Mouse (Mus musculus) heart, postnatal 0 days (tissue): ENCODE results near the gene Pck2. TPM values are rescaled to one million over a fixed set of nuclear protein-coding genes. Genes with fewer than 3 reads are reported as not detected.
A peak's percentile ranks its signal among the peaks of the same experiment; 100 is the strongest.

Source experiments
- ATAC-seq: fragments of 200-750 bp; cut with Nextera tagmentation; 2 replicates; pipeline ENCODE4 v1.8.0; 2017; ENCODE audit warnings: low read depth, moderate number of reproducible peaks, moderate library complexity; ENCODE audit not compliant: insufficient read depth
- DNase-seq: peaks from one replicate; pipeline ENCODE4 v3.0.0-alpha.2; 2016; ENCODE audit warnings: low spot score
- H3K27ac ChIP-seq: fragments of 300-500 bp; sonication (generic); 2 replicates; pipeline ENCODE4 v1.5.1; 2014; ENCODE audit warnings: low read depth, mild to moderate bottlenecking
- H3K27me3 ChIP-seq: fragments of 300-500 bp; sonication (generic); 2 replicates; pipeline ENCODE4 v1.6.1; 2014; ENCODE audit warnings: low read length, mixed read lengths; ENCODE audit not compliant: control insufficient read depth, insufficient read depth
- H3K36me3 ChIP-seq: fragments of 300-500 bp; sonication (generic); replicated peaks from 2 replicates; pipeline ENCODE4 v1.6.1; 2014; ENCODE audit warnings: low read length, mixed read lengths; ENCODE audit not compliant: control insufficient read depth, insufficient read depth
- H3K4me1 ChIP-seq: fragments of 300-500 bp; sonication (generic); 2 replicates; pipeline ENCODE4 v1.6.1; 2014; ENCODE audit warnings: antibody characterized with exemption; ENCODE audit not compliant: control insufficient read depth, insufficient read depth
- H3K4me2 ChIP-seq: fragments of 300-500 bp; sonication (generic); 2 replicates; pipeline ENCODE4 v1.6.1; 2014; ENCODE audit warnings: low read depth, mild to moderate bottlenecking, low read length, moderate library complexity
- H3K4me3 ChIP-seq: fragments of 300-500 bp; sonication (generic); 2 replicates; pipeline ENCODE4 v1.5.1; 2014; ENCODE audit warnings: low read depth, low read length
- H3K9ac ChIP-seq: fragments of 300-500 bp; sonication (generic); replicated peaks from 2 replicates; pipeline ENCODE4 v1.6.1; 2014; ENCODE audit warnings: low read depth, low read length, mixed read lengths
- H3K9me3 ChIP-seq: fragments of 300-500 bp; sonication (generic); replicated peaks from 2 replicates; pipeline ENCODE4 v1.6.1; 2016; ENCODE audit warnings: low read length; ENCODE audit not compliant: control insufficient read depth
- CTCF ChIP-seq: IDR thresholded peaks from 2 replicates; pipeline ENCODE4 v1.5.1; 2016; ENCODE audit warnings: antibody characterized with exemption, control low read depth, low read depth
- EP300 ChIP-seq: IDR thresholded peaks from 2 replicates; pipeline ENCODE4 v1.6.1; 2016; ENCODE audit warnings: antibody characterized with exemption, low read depth
- WGBS: fragments of 180-500 bp; shearing (Covaris S2); extraction: QIAGEN DNeasy Blood & Tissue Kit; methylation state at CpG from one replicate; pipeline ENCODE4 v1.1.7; 2014; 5-methylcytosine and 5-hydroxymethylcytosine counted together
- polyA plus RNA-seq: library from polyadenylated mRNA; unstranded; fragments of >200 nt; fragmentation: Nextera tagmentation; extraction: Ambion mirVana; gene quantifications from 2 replicates; pipeline ENCODE4 v1.2.1, GENCODE M21; 2015
- total RNA-seq: library from RNA; depleted of rRNA; stranded (reverse); fragments of >200 nt; gene quantifications from 2 replicates; pipeline ENCODE4 v1.2.3, GENCODE M21; 2014; ENCODE audit warnings: low replicate concordance

Gene Pck2
- total and polyA plus RNA-seq, 2 experiments from 2014 or later = 22.6 to 85.2 TPM

DNA sequence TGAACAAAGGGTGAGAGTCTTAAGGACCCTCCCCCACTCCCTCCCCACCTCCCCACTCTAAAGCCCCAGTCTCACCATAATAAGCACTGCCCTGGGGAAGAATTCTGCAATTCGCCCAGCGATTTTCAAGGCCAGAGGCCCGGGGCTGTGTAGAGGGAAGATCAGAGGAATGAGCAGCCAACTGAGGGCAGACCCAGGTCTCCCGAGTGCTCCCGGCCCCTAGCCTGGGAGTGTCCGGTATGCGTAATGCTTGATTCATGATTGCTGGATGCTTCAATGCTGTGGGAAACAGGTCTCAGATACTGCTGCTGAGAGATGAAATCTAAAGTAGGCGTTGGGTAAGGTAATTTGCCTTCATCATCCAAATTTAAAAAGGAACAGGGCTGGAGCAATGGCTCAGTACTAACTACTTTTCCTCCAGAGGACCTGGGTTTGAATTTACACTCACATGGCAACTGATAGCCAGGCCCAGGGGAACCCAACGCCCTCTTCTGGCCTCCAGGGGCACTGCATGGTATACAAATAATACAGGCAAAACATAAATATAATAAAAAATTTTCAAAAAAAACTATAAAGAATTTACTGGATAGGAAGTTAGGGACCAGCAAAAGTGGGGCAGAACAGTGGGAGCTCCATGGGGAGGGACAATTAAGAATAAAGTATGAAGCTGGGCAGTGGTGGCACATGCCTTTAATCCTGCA is 42.1 kb downstream of the Pck2 start:
- Histone ChIP-seq H3K9ac (no peak overlapping the region), H3K4me2 (no peak overlapping the region), H3K4me3 (no peak overlapping the region), H3K27me3 (no peaks in the 10 kb centered on the region), H3K4me1 (peaks cover 20% of the 10 kb centered on the region; the same call in 1 of the 2 replicates), H3K27ac (no peak overlapping the region), H3K9me3 (no peaks in the 10 kb centered on the region), H3K36me3 (peaks cover 27% of the 10 kb centered on the region)
- no peak for ATAC-seq
- no peak for TF ChIP-seq EP300
- no peak for TF ChIP-seq CTCF
- no peak for DNase-seq
- WGBS = 76% methylated on average over 9 of the region's 9 CpGs

DNA sequence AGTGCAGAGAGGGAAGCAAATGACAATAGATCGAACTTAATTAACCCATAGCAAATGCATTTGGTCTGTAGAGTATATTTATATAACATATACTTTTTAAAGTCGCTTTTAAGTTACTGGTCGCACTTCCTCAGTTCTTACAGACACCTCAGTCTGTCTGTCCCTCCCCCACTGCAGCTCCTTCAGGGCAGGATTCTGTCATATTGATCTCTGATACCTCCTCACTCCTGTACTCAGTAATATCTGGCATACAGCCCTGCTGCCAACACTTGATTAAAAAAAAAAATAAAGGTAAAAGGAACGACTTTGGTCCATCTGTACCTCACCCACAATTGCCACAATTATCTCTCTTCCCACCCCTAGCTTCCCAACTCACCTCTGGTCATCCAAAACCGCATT is 44.2 kb downstream of the Pck2 start:
- Histone ChIP-seq H3K4me3 (peak overlapping the region; percentile 77), H3K4me1 (peaks cover 12% of the 10 kb centered on the region; the same call in 1 of the 2 replicates), H3K36me3 (peaks cover 39% of the 10 kb centered on the region), H3K4me2 (peak overlapping the region; percentile 96), H3K27ac (peak overlapping the region; percentile 81; the same call in 1 of the 2 replicates), H3K9me3 (no peaks in the 10 kb centered on the region), H3K27me3 (no peaks in the 10 kb centered on the region), H3K9ac (peak overlapping the region; percentile 67)
- ATAC-seq (no peak), DNase-seq (no peak)
- TF ChIP-seq CTCF (no peak), EP300 (no peak)
- WGBS = 48% methylated on average over 5 of the region's 5 CpGs

DNA sequence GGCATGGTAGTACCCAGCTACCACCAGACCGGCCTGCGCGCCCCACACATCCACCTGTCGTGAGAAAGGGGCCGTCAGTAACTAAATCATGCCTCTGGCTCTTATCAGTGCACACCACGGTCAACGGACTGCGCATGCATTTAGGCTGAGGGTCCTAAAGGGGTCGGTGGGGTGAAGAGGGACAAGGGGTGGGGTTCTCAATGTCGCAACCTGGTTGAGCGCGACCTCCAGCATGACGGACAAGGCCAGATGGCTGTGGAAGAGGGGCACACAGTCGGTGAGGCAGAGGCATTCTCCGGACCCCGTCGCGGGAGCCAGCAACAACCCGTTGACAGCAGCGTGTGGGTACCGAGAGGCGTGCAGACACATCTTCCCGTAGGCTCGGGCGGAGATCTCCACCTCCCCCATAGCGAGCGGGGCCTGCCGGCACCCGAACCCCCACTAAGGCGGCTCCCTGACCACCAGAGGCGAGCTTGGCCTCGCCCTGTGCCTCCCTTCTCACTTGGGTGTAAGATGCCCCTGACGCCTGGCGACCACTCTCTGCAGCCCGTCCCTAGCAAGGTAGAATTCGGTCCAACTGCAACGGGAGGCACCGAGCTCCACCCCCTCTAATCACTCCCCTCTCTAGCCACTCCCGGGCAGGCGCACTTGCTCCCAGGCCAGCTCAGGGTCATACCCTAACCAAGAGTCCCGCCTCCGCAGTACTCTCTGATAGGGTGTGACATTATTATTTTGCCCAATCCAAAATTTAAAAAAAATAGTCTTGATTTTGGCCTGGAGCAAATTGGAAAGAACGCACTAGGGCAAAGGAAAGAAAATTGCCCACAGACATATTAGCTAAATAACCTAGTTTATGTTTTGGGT is 44.9 kb downstream of the Pck2 start, which contains the start of gene Emc9:
Emc9 (minus strand) TSS at position 601 of the 864 bp plus-strand sequence.
- peak within 1 kb of the TSS; percentile 81 for H3K27ac ChIP-seq
- H3K4me2 ChIP-seq = peak within 1 kb of the TSS; percentile 96
- DNase-seq (peak; percentile 76), ATAC-seq (peak; percentile 91)
- no peaks in the 10 kb centered on the region for H3K9me3 ChIP-seq
- 2% methylated on average over 43 of the region's 43 CpGs for WGBS
- H3K27me3 ChIP-seq = no peaks in the 10 kb centered on the region
- peak within 1 kb of the TSS; percentile 67 for H3K9ac ChIP-seq
- peaks cover 11% of the 10 kb centered on the region; the same call in 1 of the 2 replicates for H3K4me1 ChIP-seq
- peak within 1 kb of the TSS; percentile 77 for H3K4me3 ChIP-seq
- TF ChIP-seq EP300 (no peak), CTCF (no peak)
- H3K36me3 ChIP-seq = peaks cover 35% of the 10 kb centered on the region

DNA sequence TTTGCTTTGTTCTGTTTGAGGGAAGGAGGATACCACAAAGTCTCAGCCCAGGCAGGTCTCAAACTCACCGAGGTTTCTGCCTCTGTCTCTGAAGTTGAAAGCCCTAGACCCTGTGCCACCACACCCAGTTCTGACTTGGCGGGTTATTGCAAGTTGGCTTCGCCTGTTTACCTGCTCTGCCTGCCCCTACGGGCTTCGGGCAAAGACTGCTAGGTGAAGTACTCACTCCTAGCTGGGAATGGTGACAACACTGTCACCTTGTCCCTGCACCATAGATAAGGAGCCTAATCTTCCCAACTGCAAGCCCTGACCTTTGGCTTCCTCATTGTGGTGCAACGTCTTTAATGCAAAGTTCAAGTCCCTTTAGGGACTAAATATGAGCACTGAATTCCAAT is 45.5 kb downstream of the Pck2 start:
- Histone ChIP-seq H3K36me3 (peaks cover 29% of the 10 kb centered on the region), H3K4me1 (peaks cover 11% of the 10 kb centered on the region; the same call in 1 of the 2 replicates), H3K9ac (no peak overlapping the region), H3K27me3 (no peaks in the 10 kb centered on the region), H3K4me2 (peak overlapping the region; percentile 96), H3K4me3 (peak overlapping the region; percentile 77), H3K9me3 (no peaks in the 10 kb centered on the region), H3K27ac (peak overlapping the region; percentile 81)
- no peak for TF ChIP-seq CTCF
- DNase-seq = no peak
- ATAC-seq = no peak
- 40% methylated on average over 6 of the region's 6 CpGs for WGBS

DNA sequence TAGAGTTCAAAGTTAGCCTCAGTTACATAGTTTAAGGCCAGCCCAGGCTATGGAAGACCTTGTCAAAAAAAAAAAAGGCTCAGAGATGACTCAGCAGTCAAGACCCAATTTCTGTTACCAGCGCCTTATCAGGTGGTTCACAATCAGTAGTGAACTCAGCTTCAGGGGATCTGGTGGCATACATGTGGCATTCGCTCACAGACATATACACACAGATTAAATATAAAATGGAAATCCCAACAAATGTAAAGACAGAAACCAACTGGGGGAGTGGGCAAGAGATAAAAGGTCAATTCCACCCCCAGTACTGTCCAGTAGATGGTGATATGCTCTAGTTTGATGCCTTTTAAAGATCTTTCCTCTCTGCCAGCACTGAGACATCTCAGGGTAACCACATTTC is 46.1 kb downstream of the Pck2 start:
- Histone ChIP-seq H3K27ac (no peak overlapping the region), H3K4me2 (no peak overlapping the region), H3K9me3 (no peaks in the 10 kb centered on the region), H3K9ac (no peak overlapping the region), H3K27me3 (no peaks in the 10 kb centered on the region), H3K4me3 (no peak overlapping the region), H3K36me3 (peaks cover 23% of the 10 kb centered on the region), H3K4me1 (peaks cover 11% of the 10 kb centered on the region; the same call in 1 of the 2 replicates)
- ATAC-seq (no peak), DNase-seq (no peak)
- TF ChIP-seq EP300 = no peak
- 87% methylated on average over 2 of the region's 2 CpGs for WGBS
